Mouse (Mus musculus) gastrocnemius, postnatal 14 days (tissue): ENCODE measurements around the gene Gm20834. TPM values are rescaled to one million over a fixed set of nuclear protein-coding genes. Genes with fewer than 3 reads are reported as not detected.
"Not testable (repeated sequence)": the region's sequence is repeated elsewhere in the genome, so short reads cannot be mapped to it uniquely, and the experiment has no call there.

Experiments used
- DNase-seq: peaks from one replicate; pipeline ENCODE4 v3.0.0; 2021; ENCODE audit warnings: mixed read lengths
- intact Hi-C: fragments of 180-260 bp; cut with DNase I; formaldehyde crosslinking; loops from one replicate; pipeline ENCODE4 v1.15.1; 2025; ENCODE audit warnings: low total_unique reads
- long read RNA-seq, 2 experiments: library from polyadenylated mRNA; stranded (forward); transcript quantifications; one replicate each; pipeline ENCODE4 v2.0.0; 2021
- total RNA-seq, 2 experiments: library from RNA; stranded (reverse); gene quantifications; 2 replicates each; pipeline ENCODE4 v1.2.3; 2021

The Gm20834 gene
- total RNA-seq = not detected
- long read RNA-seq, experiment 1 = 0 reads
- long read RNA-seq, experiment 2 = 0 reads

GRCm38 (mm10) chrY:10324489-10324888 lies at the start of gene Gm20834:
Gene Gm20834, minus strand, starts transcription at chrY:10324589.
- DNase-seq, intact Hi-C loops: not testable (repeated sequence)

Other genes with a start within 250 kb of the Gm20834 start
- not detected for gene Gm21310, start 177.4 kb downstream of the Gm20834 start, total RNA-seq
- not detected for gene Gm28510, start 88.1 kb upstream of the Gm20834 start, total RNA-seq
- gene Gm20737, start 211.5 kb upstream of the Gm20834 start, total RNA-seq = not detected
- gene Gm21775, start 228.9 kb upstream of the Gm20834 start, total RNA-seq = not detected